20 mouse cellular contexts compared by ENCODE assay signal in the genomic region with DNA sequence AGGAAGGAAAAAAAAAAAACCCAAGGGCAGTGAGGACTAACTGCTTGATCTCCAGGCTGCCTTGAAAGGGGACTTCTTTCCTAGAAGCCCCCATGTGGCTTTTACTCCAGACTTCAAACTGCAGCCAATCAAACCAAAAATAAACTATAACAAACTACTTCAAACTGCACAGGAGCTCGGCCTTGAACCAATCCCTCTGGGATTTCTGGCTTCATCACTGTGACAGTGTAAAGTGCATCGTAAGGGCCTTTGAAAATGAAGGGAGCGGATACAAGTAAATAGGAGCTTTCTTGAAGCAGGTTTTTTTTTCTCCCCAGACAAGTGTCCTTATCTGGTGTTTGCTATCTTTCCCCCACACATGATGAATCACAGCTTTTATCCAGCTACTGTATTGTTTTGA. TPM values are rescaled to one million over a fixed set of nuclear protein-coding genes. Genes with fewer than 3 reads are reported as not detected.
DNase-seq lines count a peak whose midpoint lies in the region; ATAC-seq and TF ChIP-seq lines count a peak whose summit lies in the region.
"Had no signal": no experiment of that assay in that cellular context is flagged by ENCODE, and none has a peak within 500 bp of the region (broad histone marks: within the 10 kb centered on the region; RNA-seq: fewer than 3 reads in every experiment).

No protein-coding gene starts in this region.

- no peak overlapping the region for H3K4me2 ChIP-seq in midbrain, embryonic 14.5 days (ENCODE audit: low read length)
- no peak overlapping the region for H3K4me2 ChIP-seq in midbrain, embryonic 11.5 days
- no peak overlapping the region for H3K4me2 ChIP-seq in midbrain, postnatal 0 days (ENCODE audit: low read depth, low read length, poor library complexity, severe bottlenecking)
- H3K4me2 ChIP-seq: embryonic facial prominence, embryonic 12.5 days; forebrain, embryonic 13.5 days; forebrain, embryonic 15.5 days had no signal

- ATAC-seq in midbrain, embryonic 14.5 days (ENCODE audit: low FRiP score, low TSS enrichment), result no peak
- no peak for ATAC-seq in midbrain, embryonic 11.5 days (ENCODE audit: low FRiP score)
- ATAC-seq in midbrain, postnatal 0 days (ENCODE audit: low FRiP score), result 0 out of 2 replicates have a peak, but pooled peaks have one; percentile 10
- ATAC-seq: forebrain, embryonic 13.5 days; forebrain, embryonic 15.5 days; forebrain, postnatal 0 days had no signal

- no peaks in the 10 kb centered on the region for H3K27me3 ChIP-seq in midbrain, embryonic 14.5 days (ENCODE audit: control insufficient read depth, insufficient read depth, low read length)
- no peaks in the 10 kb centered on the region for H3K27me3 ChIP-seq in midbrain, embryonic 11.5 days (ENCODE audit: control insufficient read depth, insufficient read depth, low read length)
- no peaks in the 10 kb centered on the region for H3K27me3 ChIP-seq in midbrain, postnatal 0 days (ENCODE audit: insufficient read depth, low read length)
- H3K27me3 ChIP-seq: embryonic facial prominence, embryonic 12.5 days; forebrain, embryonic 13.5 days; forebrain, embryonic 15.5 days had no signal

- peak; percentile 63 for DNase-seq in midbrain, embryonic 14.5 days
- no peak for DNase-seq in midbrain, embryonic 11.5 days (ENCODE audit: low spot score, missing footprints)
- peak; percentile 66 for DNase-seq in brain, embryonic 14.5 days (ENCODE audit: low read depth)
- no peak for DNase-seq in midbrain, postnatal 0 days (ENCODE audit: low spot score)
- no peak for DNase-seq in adrenal gland, postnatal 25 days
- DNase-seq: adrenal gland, adult 2 months; adrenal gland, postnatal 10 days; adrenal gland, postnatal 36 days; cerebellum, adult 11 months; cerebellum, adult 18-20 months; cerebellum, adult 9-10 months; cerebellum, postnatal 10 days; cerebellum, postnatal 25 days; forebrain, postnatal 0 days had no signal

- TF ChIP-seq POLR2A in brain, embryonic 14.5 days (IDR thresholded peaks at IDR 0.05; ENCODE audit: borderline replicate concordance, extremely low read depth, insufficient read depth, insufficient read length, poor library complexity, severe bottlenecking), result no peak

- no peak overlapping the region for H3K27ac ChIP-seq in midbrain, embryonic 14.5 days (replicated peaks; ENCODE audit: low read depth, low read length)
- H3K27ac ChIP-seq in midbrain, embryonic 11.5 days (ENCODE audit: low read depth, low read length), result no peak overlapping the region
- no peak overlapping the region for H3K27ac ChIP-seq in midbrain, postnatal 0 days (ENCODE audit: low read depth, low read length)
- H3K27ac ChIP-seq: embryonic facial prominence, embryonic 10.5 days; embryonic facial prominence, embryonic 12.5 days; forebrain, embryonic 13.5 days; forebrain, embryonic 15.5 days had no signal

- no peak overlapping the region for H3K4me3 ChIP-seq in midbrain, embryonic 14.5 days (replicated peaks; ENCODE audit: low read depth, low read length)
- H3K4me3 ChIP-seq in midbrain, embryonic 11.5 days (ENCODE audit: low read depth, low read length), result no peak overlapping the region
- H3K4me3 ChIP-seq in midbrain, postnatal 0 days (ENCODE audit: low read depth, low read length), result no peak overlapping the region
- H3K4me3 ChIP-seq: embryonic facial prominence, embryonic 10.5 days; embryonic facial prominence, embryonic 12.5 days; forebrain, embryonic 13.5 days; forebrain, embryonic 15.5 days had no signal

- no peaks in the 10 kb centered on the region for H3K4me1 ChIP-seq in midbrain, embryonic 14.5 days (ENCODE audit: control insufficient read depth, insufficient read depth, low read length)
- H3K4me1 ChIP-seq in midbrain, embryonic 11.5 days (ENCODE audit: control insufficient read depth, insufficient read depth, low read length), result no peaks in the 10 kb centered on the region
- 0 out of 2 replicates have a peak, but pooled peaks cover 3% of the 10 kb centered on the region for H3K4me1 ChIP-seq in midbrain, postnatal 0 days (ENCODE audit: insufficient read depth, low read length)
- H3K4me1 ChIP-seq: embryonic facial prominence, embryonic 12.5 days; forebrain, embryonic 13.5 days; forebrain, embryonic 15.5 days had no signal

- no peak overlapping the region for H3K9ac ChIP-seq in midbrain, embryonic 14.5 days (replicated peaks; ENCODE audit: low read length)
- no peak overlapping the region for H3K9ac ChIP-seq in midbrain, embryonic 11.5 days (ENCODE audit: low read length)
- H3K9ac ChIP-seq in midbrain, postnatal 0 days (replicated peaks; ENCODE audit: low read length, poor library complexity, severe bottlenecking), result no peak overlapping the region
- H3K9ac ChIP-seq: embryonic facial prominence, embryonic 12.5 days; forebrain, embryonic 13.5 days; forebrain, embryonic 15.5 days; forebrain, postnatal 0 days had no signal

- TF ChIP-seq CTCF in brain, embryonic 14.5 days (IDR thresholded peaks at IDR 0.05; ENCODE audit: borderline replicate concordance, extremely low read depth, insufficient read depth, insufficient read length), result no peak
- TF ChIP-seq CTCF in midbrain, postnatal 0 days (IDR thresholded peaks at IDR 0.05), result no peak

- H3K36me3 ChIP-seq in midbrain, embryonic 14.5 days (ENCODE audit: control insufficient read depth, insufficient read depth, low read length), result no peaks in the 10 kb centered on the region
- no peaks in the 10 kb centered on the region for H3K36me3 ChIP-seq in midbrain, embryonic 11.5 days (ENCODE audit: control insufficient read depth, insufficient read depth, low read length)
- H3K36me3 ChIP-seq in midbrain, postnatal 0 days (ENCODE audit: insufficient read depth, low read length), result no peaks in the 10 kb centered on the region
- H3K36me3 ChIP-seq: embryonic facial prominence, embryonic 10.5 days; embryonic facial prominence, embryonic 12.5 days; forebrain, embryonic 15.5 days had no signal

- no peaks in the 10 kb centered on the region for H3K9me3 ChIP-seq in midbrain, embryonic 14.5 days (ENCODE audit: control insufficient read depth, low read length)
- H3K9me3 ChIP-seq in midbrain, embryonic 11.5 days (ENCODE audit: control insufficient read depth, low read length), result no peaks in the 10 kb centered on the region
- H3K9me3 ChIP-seq in midbrain, postnatal 0 days (ENCODE audit: low read length), result no peaks in the 10 kb centered on the region
- H3K9me3 ChIP-seq: embryonic facial prominence, embryonic 10.5 days; embryonic facial prominence, embryonic 12.5 days; forebrain, embryonic 13.5 days; forebrain, embryonic 15.5 days had no signal

- WGBS in midbrain, embryonic 14.5 days, result 56% methylated on average over 3 of the region's 3 CpGs
- 73% methylated on average over 3 of the region's 3 CpGs for WGBS in midbrain, embryonic 11.5 days
- 52% methylated on average over 3 of the region's 3 CpGs for WGBS in midbrain, postnatal 0 days

RNA-seq across cellular contexts. Expression of a gene that starts 22.0 kb away (rescaled TPM):
- 15.3 and 18.8 TPM in 2 replicates for polyA plus RNA-seq in midbrain, embryonic 14.5 days (2014; fragmentation: Nextera tagmentation; extraction: Ambion mirVana)
- polyA plus RNA-seq in midbrain, embryonic 11.5 days (2014; fragmentation: Nextera tagmentation; extraction: Ambion mirVana), result 4.2 and 4.7 TPM in 2 replicates
- polyA plus RNA-seq in brain, embryonic 14.5 days (2012; rRNA removed), result 14.5 and 16.0 TPM in 2 replicates
- 18.9 and 27.8 TPM in 2 replicates for total RNA-seq in midbrain, postnatal 0 days (2014; rRNA removed)
- 22.0 and 22.8 TPM in 2 replicates for polyA plus RNA-seq in midbrain, postnatal 0 days (2015; fragmentation: Nextera tagmentation; extraction: Ambion mirVana)
- total RNA-seq in adrenal gland, postnatal 25 days (2021), result 1.6 and 2.1 TPM in 2 replicates
- total RNA-seq: MEL had no signal
- polyA plus RNA-seq: C2C12 had no signal

Comparison
In these comparisons a context has a peak if more than half of its experiments do, and no peak if none do; other contexts are left out.
1. DNase-seq: peak in midbrain, embryonic 14.5 days (single experiment) and brain, embryonic 14.5 days (single experiment); none in midbrain, embryonic 11.5 days (single experiment), midbrain, postnatal 0 days (single experiment) and adrenal gland, postnatal 25 days (single experiment).